Mouse (Mus musculus) left cerebral cortex, postnatal 25 days (tissue): ENCODE results near the gene Slc35c2. TPM values are rescaled to one million over a fixed set of nuclear protein-coding genes. Genes with fewer than 3 reads are reported as not detected.
A peak's percentile ranks its signal among the peaks of the same experiment; 100 is the strongest.

ENCODE experiments used
- DNase-seq, 2 experiments: peaks; one replicate each; pipeline ENCODE4 v3.0.0; 2022; ENCODE audit warnings: low spot score in 2 of 2, mixed read lengths in 1 of 2
- intact Hi-C: fragments of 180-260 bp; cut with DNase I; formaldehyde crosslinking; loops from one replicate; pipeline ENCODE4 v1.15.1; 2025
- total RNA-seq, 2 experiments: library from RNA; stranded (reverse); gene quantifications; 2 replicates each; pipeline ENCODE4 v1.2.3; 2021

Gene Slc35c2
- total RNA-seq, 2 experiments from 2014 or later: 55.3 to 56.6 TPM

GRCm38 (mm10) chr2:165316204-165316603 lies 28.5 kb upstream of the Slc35c2 start:
- intact Hi-C loops: no loop called here
- no peak for DNase-seq

GRCm38 (mm10) chr2:165314197-165314596 lies 26.5 kb upstream of the Slc35c2 start:
- intact Hi-C loops: no loop called here
- DNase-seq: no peak

- intact Hi-C loops: no loop called here
Observed at GRCm38 (mm10) chr2:165312381-165312780, 24.7 kb upstream of the Slc35c2 start.

GRCm38 (mm10) chr2:165311577-165311976 lies 23.9 kb upstream of the Slc35c2 start:
- intact Hi-C loops: no loop called here
- no peak for DNase-seq

More at GRCm38 (mm10) chr2:165312381-165312780, 24.7 kb upstream of the Slc35c2 start:
- DNase-seq: no peak

- intact Hi-C loops: no loop called here
Observed at GRCm38 (mm10) chr2:165310818-165311425, 23.3 kb upstream of the Slc35c2 start.

GRCm38 (mm10) chr2:165307801-165308200 lies 20.1 kb upstream of the Slc35c2 start:
- intact Hi-C loops: no loop called here
- DNase-seq: no peak

More at GRCm38 (mm10) chr2:165310818-165311425, 23.3 kb upstream of the Slc35c2 start:
- DNase-seq: no peak

GRCm38 (mm10) chr2:165305438-165305837 lies 17.8 kb upstream of the Slc35c2 start:
- intact Hi-C loops: no loop called here
- no peak for DNase-seq

GRCm38 (mm10) chr2:165304819-165305218 lies 17.1 kb upstream of the Slc35c2 start:
- DNase-seq: no peak
- intact Hi-C loops: no loop called here

GRCm38 (mm10) chr2:165303354-165304012 lies 15.8 kb upstream of the Slc35c2 start:
- DNase-seq: no peak
- intact Hi-C loops: no loop called here

GRCm38 (mm10) chr2:165301409-165301808 lies 13.7 kb upstream of the Slc35c2 start:
- no peak for DNase-seq
- intact Hi-C loops: no loop called here

- intact Hi-C loops: no loop called here
- no peak for DNase-seq
Observed at GRCm38 (mm10) chr2:165300885-165301284, 13.2 kb upstream of the Slc35c2 start.

GRCm38 (mm10) chr2:165300424-165300823 lies 12.8 kb upstream of the Slc35c2 start:
- intact Hi-C loops: no loop called here

GRCm38 (mm10) chr2:165297429-165297828 lies 9.8 kb upstream of the Slc35c2 start:
- intact Hi-C loops: no loop called here
- DNase-seq: no peak

More at GRCm38 (mm10) chr2:165300424-165300823, 12.8 kb upstream of the Slc35c2 start:
- peak in 1 of 2 experiments; percentile 48 for DNase-seq

- DNase-seq: no peak
- intact Hi-C loops: no loop called here
Observed at GRCm38 (mm10) chr2:165296571-165296970, 8.9 kb upstream of the Slc35c2 start.

GRCm38 (mm10) chr2:165288315-165289031 lies 804 bp upstream of the Slc35c2 start:
- DNase-seq: peak; percentile 88 to 95
- intact Hi-C loops: loop anchor here (1.0 to 2.0 kb wide), 3 partner anchors 31 to 320 kb away; partner anchors contain the start of gene Elmo2

GRCm38 (mm10) chr2:165286361-165287201 lies 1.1 kb downstream of the Slc35c2 start:
- DNase-seq: peak; percentile 52 to 80

GRCm38 (mm10) chr2:165285621-165286020 lies 2.0 kb downstream of the Slc35c2 start:
- no peak for DNase-seq
- intact Hi-C loops: no loop called here

More at GRCm38 (mm10) chr2:165286361-165287201, 1.1 kb downstream of the Slc35c2 start:
- intact Hi-C loops: no loop called here

- intact Hi-C loops: no loop called here
- no peak for DNase-seq
Observed at GRCm38 (mm10) chr2:165285034-165285433, 2.6 kb downstream of the Slc35c2 start.

- DNase-seq: no peak
- intact Hi-C loops: no loop called here
Observed at GRCm38 (mm10) chr2:165284377-165284776, 3.3 kb downstream of the Slc35c2 start.

GRCm38 (mm10) chr2:165283644-165284043 lies 4.0 kb downstream of the Slc35c2 start:
- intact Hi-C loops: no loop called here

More at GRCm38 (mm10) chr2:165283644-165284043, 4.0 kb downstream of the Slc35c2 start:
- DNase-seq: no peak
